Mouse (Mus musculus) lung, embryonic 14.5 days (tissue): ENCODE results near the gene Arf3. TPM values are rescaled to one million over a fixed set of nuclear protein-coding genes. Genes with fewer than 3 reads are reported as not detected.
A peak's percentile ranks its signal among the peaks of the same experiment; 100 is the strongest.

Source experiments
- ATAC-seq: fragments of 200-750 bp; cut with Nextera tagmentation; 2 replicates; pipeline ENCODE4 v1.8.0; 2017; ENCODE audit warnings: mild to moderate bottlenecking, moderate TSS enrichment, moderate library complexity; ENCODE audit not compliant: insufficient read depth
- DNase-seq: peaks from one replicate; pipeline ENCODE4 v3.0.0-alpha.2; 2015
- H3K27ac ChIP-seq: fragments of 300-500 bp; sonication (generic); 2 replicates; pipeline ENCODE4 v1.5.1; 2014; ENCODE audit warnings: low read depth, mild to moderate bottlenecking, moderate library complexity
- H3K27me3 ChIP-seq: fragments of 300-500 bp; sonication (generic); 2 replicates; pipeline ENCODE4 v1.6.1; 2014; ENCODE audit warnings: low read length, control low read depth; ENCODE audit not compliant: insufficient read depth
- H3K36me3 ChIP-seq: fragments of 300-500 bp; sonication (generic); 2 replicates; pipeline ENCODE4 v1.6.1; 2014; ENCODE audit warnings: control low read depth; ENCODE audit not compliant: insufficient read depth
- H3K4me1 ChIP-seq: fragments of 300-500 bp; sonication (generic); 2 replicates; pipeline ENCODE4 v1.6.1; 2014; ENCODE audit warnings: antibody characterized with exemption, control low read depth; ENCODE audit not compliant: insufficient read depth
- H3K4me2 ChIP-seq: fragments of 300-500 bp; sonication (generic); 2 replicates; pipeline ENCODE4 v1.6.1; 2014; ENCODE audit warnings: mild to moderate bottlenecking
- H3K4me3 ChIP-seq: fragments of 300-500 bp; sonication (generic); 2 replicates; pipeline ENCODE4 v1.5.1; 2014; ENCODE audit warnings: low read depth, low read length
- H3K9ac ChIP-seq: fragments of 300-500 bp; sonication (generic); 2 replicates; pipeline ENCODE4 v1.6.1; 2014
- H3K9me3 ChIP-seq: fragments of 300-500 bp; sonication (generic); 2 replicates; pipeline ENCODE4 v1.6.1; 2016; ENCODE audit warnings: low read depth, low read length, control low read depth
- CTCF ChIP-seq: IDR thresholded peaks from 2 replicates; pipeline ENCODE4 v1.5.1; 2016; ENCODE audit warnings: antibody characterized with exemption, low read depth
- WGBS: fragments of 180-500 bp; shearing (Covaris S2); extraction: QIAGEN DNeasy Blood & Tissue Kit; methylation state at CpG from one replicate; pipeline ENCODE4 v1.1.7; 2014; 5-methylcytosine and 5-hydroxymethylcytosine counted together
- polyA plus RNA-seq: library from polyadenylated mRNA; unstranded; fragments of >200 nt; fragmentation: Nextera tagmentation; extraction: Ambion mirVana; gene quantifications from 2 replicates; pipeline ENCODE4 v1.2.1, GENCODE M21; 2014

Arf3 gene
- polyA plus RNA-seq, 1 experiment from 2014 or later: 42.5 TPM

DNA sequence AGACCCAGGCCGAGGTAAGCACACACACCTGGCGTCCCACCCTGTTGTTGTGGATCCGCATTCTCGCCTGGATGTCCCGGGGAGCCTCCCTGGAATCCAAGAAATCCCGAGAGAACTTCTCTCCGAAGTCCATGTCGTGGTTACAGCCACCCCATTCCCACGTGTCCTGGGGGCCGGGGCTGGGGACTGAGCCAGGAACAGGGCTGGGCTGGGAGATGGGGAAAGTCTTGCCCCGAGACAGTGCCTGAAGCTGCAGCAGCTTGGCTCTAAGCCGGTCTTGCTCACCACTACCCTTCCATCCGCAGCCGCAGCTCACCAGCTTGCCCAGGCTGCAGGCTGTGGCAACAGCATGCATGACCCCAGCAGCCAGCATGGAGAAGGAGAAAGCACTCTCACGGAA, 11.1 kb upstream of the Arf3 start:
- no peaks in the 10 kb centered on the region for H3K9me3 ChIP-seq
- peaks cover 3% of the 10 kb centered on the region; the same call in 1 of the 2 replicates for H3K4me1 ChIP-seq
- no peak for DNase-seq
- whole genome bisulfite sequencing: 17% methylated on average over 15 of the region's 15 CpGs
- no peak overlapping the region for H3K4me3 ChIP-seq
- H3K4me2 ChIP-seq: no peak overlapping the region
- no peak overlapping the region for H3K9ac ChIP-seq
- no peak for ATAC-seq
- no peak overlapping the region for H3K27ac ChIP-seq
- TF ChIP-seq CTCF: no peak
- peaks cover 81% of the 10 kb centered on the region for H3K27me3 ChIP-seq
- no peaks in the 10 kb centered on the region for H3K36me3 ChIP-seq

- Histone ChIP-seq H3K9me3 (no peaks in the 10 kb centered on the region), H3K36me3 (no peaks in the 10 kb centered on the region), H3K9ac (peak overlapping the region; percentile 35; the same call in 1 of the 2 replicates), H3K4me1 (peaks cover 3% of the 10 kb centered on the region; the same call in 1 of the 2 replicates), H3K27me3 (peaks cover 67% of the 10 kb centered on the region), H3K27ac (no peak overlapping the region), H3K4me3 (peak overlapping the region; percentile 30), H3K4me2 (peak overlapping the region; percentile 64)
- DNase-seq: no peak
- 2% methylated on average over 36 of the region's 36 CpGs for WGBS
- ATAC-seq: no peak
- no peak for TF ChIP-seq CTCF
Measured at GRCm38 (mm10) chr15:98772511-98773211, 9.6 kb upstream of the Arf3 start.

GRCm38 (mm10) chr15:98771813-98772425, 8.9 kb upstream of the Arf3 start:
- Histone ChIP-seq H3K36me3 (no peaks in the 10 kb centered on the region), H3K9me3 (no peaks in the 10 kb centered on the region), H3K4me1 (peaks cover 3% of the 10 kb centered on the region; the same call in 1 of the 2 replicates), H3K4me2 (peak overlapping the region; percentile 64), H3K9ac (no peak overlapping the region), H3K4me3 (peak overlapping the region; percentile 30), H3K27me3 (peaks cover 59% of the 10 kb centered on the region), H3K27ac (no peak overlapping the region)
- ATAC-seq (no peak), DNase-seq (no peak)
- TF ChIP-seq CTCF: no peak
- WGBS: 6% methylated on average over 12 of the region's 12 CpGs

DNA sequence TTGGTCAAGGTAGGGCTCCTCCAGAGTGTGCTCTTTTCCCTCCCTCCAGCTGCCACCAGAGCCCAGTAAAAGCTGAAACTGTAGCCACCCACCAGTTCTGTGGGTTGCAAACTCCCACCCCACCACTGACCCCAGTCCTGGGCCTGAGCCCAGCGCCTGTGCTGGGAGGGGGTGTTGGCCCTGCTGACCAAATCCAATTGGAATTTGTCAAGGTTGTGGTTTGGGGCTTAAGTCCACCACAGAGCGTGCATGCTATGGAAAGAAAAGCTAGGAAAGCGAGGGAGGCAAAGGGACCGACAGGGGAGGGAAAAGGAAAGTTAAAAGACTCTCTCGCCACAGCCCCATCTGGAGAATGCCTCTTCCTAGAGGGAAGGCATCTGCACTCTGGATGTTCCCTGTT, 5.2 kb upstream of the Arf3 start:
- H3K4me3 ChIP-seq: no peak overlapping the region
- no peak for DNase-seq
- H3K27me3 ChIP-seq: peaks cover 23% of the 10 kb centered on the region
- H3K36me3 ChIP-seq: no peaks in the 10 kb centered on the region
- 30% methylated on average over 5 of the region's 5 CpGs for WGBS
- H3K9ac ChIP-seq: no peak overlapping the region
- no peak for ATAC-seq
- H3K4me2 ChIP-seq: no peak overlapping the region
- no peaks in the 10 kb centered on the region for H3K9me3 ChIP-seq
- H3K4me1 ChIP-seq: peaks cover 3% of the 10 kb centered on the region; the same call in 1 of the 2 replicates
- no peak for TF ChIP-seq CTCF
- no peak overlapping the region for H3K27ac ChIP-seq

- ATAC-seq (no peak), DNase-seq (no peak)
- Histone ChIP-seq H3K36me3 (no peaks in the 10 kb centered on the region), H3K4me3 (no peak overlapping the region), H3K4me2 (no peak overlapping the region), H3K27me3 (no peaks in the 10 kb centered on the region; the same call in 1 of the 2 replicates), H3K27ac (no peak overlapping the region), H3K4me1 (no peaks in the 10 kb centered on the region; the same call in 1 of the 2 replicates), H3K9ac (no peak overlapping the region), H3K9me3 (no peaks in the 10 kb centered on the region)
- no peak for TF ChIP-seq CTCF
- WGBS: 60% methylated on average over 4 of the region's 4 CpGs
Measured at GRCm38 (mm10) chr15:98765929-98766328, 2.9 kb upstream of the Arf3 start.

DNA sequence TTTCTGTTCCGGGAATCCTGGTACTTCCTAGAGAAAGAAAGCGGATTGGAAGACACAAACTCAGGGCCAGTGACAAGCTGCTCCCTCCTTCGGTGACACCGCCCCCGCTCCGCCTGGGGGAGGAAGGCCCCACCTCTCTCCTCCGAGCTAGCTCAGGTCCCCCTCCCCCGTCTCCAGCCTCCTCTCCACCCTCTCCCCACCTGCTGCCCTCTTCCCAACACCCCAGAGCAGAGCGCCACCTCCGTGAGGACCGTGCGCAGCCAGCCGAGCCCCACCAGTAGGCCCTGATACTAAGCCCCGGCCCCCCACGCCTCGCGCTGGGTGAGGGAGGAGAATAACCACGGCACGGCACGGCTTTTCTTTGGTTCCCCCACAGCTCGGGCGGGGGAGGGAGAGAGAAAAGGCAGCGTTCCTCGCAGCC, 803 bp downstream of the Arf3 start:
- WGBS: under 1% methylated on average over 21 of the region's 24 CpGs
- peak overlapping the region; percentile 80; the same call in 1 of the 2 replicates for H3K27ac ChIP-seq
- TF ChIP-seq CTCF: peak; percentile 38
- peak overlapping the region; percentile 99 for H3K4me3 ChIP-seq
- H3K9me3 ChIP-seq: no peaks in the 10 kb centered on the region
- peak; percentile 82 for ATAC-seq
- peak; percentile 80 for DNase-seq
- H3K4me2 ChIP-seq: peak overlapping the region; percentile 91
- H3K27me3 ChIP-seq: no peaks in the 10 kb centered on the region
- peaks cover 20% of the 10 kb centered on the region; the same call in 1 of the 2 replicates for H3K36me3 ChIP-seq
- H3K4me1 ChIP-seq: no peaks in the 10 kb centered on the region; the same call in 1 of the 2 replicates
- peak overlapping the region; percentile 83 for H3K9ac ChIP-seq

GRCm38 (mm10) chr15:98754125-98754524, 8.9 kb downstream of the Arf3 start:
- H3K27me3 ChIP-seq: no peaks in the 10 kb centered on the region
- H3K9ac ChIP-seq: no peak overlapping the region
- H3K9me3 ChIP-seq: no peaks in the 10 kb centered on the region
- no peak for DNase-seq
- WGBS: 76% methylated on average over 2 of the region's 2 CpGs
- no peak for ATAC-seq
- no peak for TF ChIP-seq CTCF
- H3K4me2 ChIP-seq: no peak overlapping the region
- H3K27ac ChIP-seq: no peak overlapping the region
- peaks cover 6% of the 10 kb centered on the region; the same call in 1 of the 2 replicates for H3K36me3 ChIP-seq
- no peak overlapping the region for H3K4me3 ChIP-seq
- no peaks in the 10 kb centered on the region for H3K4me1 ChIP-seq
